Mouse (Mus musculus) splenic B cell, adult 2 months (primary cell): Measurements from ENCODE around the gene Vta1.
A peak's percentile ranks its signal among the peaks of the same experiment; 100 is the strongest.

Source experiments
- DNase-seq: peaks from one replicate; pipeline ENCODE4 v3.0.0-alpha.2; 2011; ENCODE audit warnings: low read depth, low spot score
- H3K27me3 ChIP-seq: 2 replicates; pipeline ENCODE4 v1.6.1; 2012; ENCODE audit warnings: mild to moderate bottlenecking, low read length, moderate library complexity, mixed read lengths; ENCODE audit not compliant: control insufficient read depth, poor library complexity, insufficient read depth, severe bottlenecking
- H3K36me3 ChIP-seq: 2 replicates; pipeline ENCODE4 v1.6.1; 2012; ENCODE audit warnings: mild to moderate bottlenecking, low read length, moderate library complexity, mixed read lengths; ENCODE audit not compliant: control insufficient read depth, poor library complexity, insufficient read depth, severe bottlenecking

Gene Vta1

DNA sequence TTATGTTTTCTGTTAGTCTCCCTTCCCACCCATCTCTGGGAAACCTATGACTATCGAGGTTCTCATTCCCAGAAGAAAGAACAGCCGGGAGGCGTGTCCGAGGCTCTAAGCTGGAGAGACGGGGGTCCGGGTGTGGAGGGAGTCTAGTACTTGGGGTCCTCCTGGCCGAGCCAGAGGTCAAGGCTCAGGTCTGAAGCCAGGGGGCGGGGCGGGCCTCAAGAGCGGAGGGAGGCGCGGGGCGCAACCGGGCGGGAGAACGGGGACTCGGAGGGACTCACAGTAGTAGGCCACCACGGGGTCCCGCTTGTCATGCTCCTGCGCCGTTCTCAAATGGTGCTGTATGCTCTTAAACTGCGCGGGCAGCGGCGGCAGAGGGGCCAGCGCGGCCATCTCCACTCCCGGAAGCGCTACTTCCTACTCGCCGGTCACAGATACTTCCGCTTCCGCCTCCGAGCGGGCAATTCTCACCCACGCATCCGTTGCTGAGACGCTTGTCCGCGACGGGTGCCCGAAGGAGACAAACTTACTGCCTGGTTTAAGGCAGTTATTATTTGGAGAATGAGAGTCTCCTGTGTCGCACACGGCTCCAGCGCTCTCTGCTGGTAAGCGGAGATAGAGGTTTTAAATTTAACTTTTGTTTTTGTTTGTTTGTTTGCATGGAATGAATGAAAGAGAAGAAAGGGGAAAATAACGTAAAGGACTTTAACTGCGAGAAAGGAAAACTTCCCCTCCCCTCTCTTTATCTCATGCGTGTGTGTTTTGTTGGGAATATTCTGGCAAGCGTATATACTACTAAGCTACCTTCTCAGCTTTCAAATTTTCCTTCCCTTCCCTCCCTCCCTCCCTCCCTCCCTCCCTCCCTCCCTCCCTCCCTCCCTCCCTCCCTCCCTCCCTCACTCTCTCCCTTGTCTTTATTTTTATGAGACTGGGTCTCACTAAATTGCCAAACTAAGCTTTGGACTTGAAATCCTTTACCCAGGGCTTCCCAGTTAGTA, at the start of gene Vta1, which contains the start of gene Nmbr:
Gene Vta1, minus strand, starts transcription at position 489 of the 995 bp plus-strand sequence.
Gene Nmbr, plus strand, starts transcription at position 520 of the 995 bp plus-strand sequence.
- Histone ChIP-seq H3K36me3 (no peaks in the 10 kb centered on the region), H3K27me3 (no peaks in the 10 kb centered on the region)
- peak; percentile 98 for DNase-seq

DNA sequence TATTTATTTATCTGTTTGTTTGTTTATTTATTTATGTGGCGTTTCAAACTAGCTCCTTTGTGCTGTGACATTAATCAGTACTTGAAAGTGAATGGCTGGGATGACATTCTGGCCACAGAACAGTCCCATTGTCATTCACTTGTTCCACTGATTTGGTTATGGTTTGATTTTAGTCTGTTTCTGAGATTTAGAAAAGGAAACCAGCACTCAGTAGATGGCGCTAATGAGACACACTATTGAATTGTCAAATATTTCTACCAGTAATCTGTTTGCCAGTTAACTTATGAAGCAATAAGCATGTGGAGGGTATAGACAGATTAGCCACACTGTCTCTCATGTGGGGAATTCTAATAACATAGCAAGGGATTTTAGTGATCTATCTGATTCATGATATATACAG, 28.9 kb upstream of the Vta1 start:
- peak; percentile 35 for DNase-seq
- H3K36me3 ChIP-seq, result no peaks in the 10 kb centered on the region
- no peaks in the 10 kb centered on the region for H3K27me3 ChIP-seq

DNA sequence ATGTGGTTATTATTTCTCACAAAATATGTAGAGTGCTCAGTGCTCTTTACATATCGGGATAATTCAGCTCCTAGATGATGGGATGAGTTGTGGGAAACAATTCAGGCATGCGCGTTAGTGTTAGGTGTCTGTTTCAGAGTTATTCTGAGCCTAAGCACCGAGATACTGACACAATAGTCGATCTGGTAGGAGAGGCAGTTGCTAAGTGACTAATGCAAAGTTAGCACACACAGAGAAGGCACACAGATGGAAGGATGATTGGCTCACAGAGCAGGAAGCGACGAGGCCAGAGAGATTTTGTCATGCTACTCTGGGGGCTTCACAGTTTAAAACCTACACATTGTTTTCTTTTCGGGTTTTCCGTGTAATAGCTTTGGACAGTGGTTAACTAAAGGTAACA, 20.3 kb upstream of the Vta1 start:
- DNase-seq, result no peak
- no peaks in the 10 kb centered on the region for H3K27me3 ChIP-seq
- H3K36me3 ChIP-seq, result no peaks in the 10 kb centered on the region

DNA sequence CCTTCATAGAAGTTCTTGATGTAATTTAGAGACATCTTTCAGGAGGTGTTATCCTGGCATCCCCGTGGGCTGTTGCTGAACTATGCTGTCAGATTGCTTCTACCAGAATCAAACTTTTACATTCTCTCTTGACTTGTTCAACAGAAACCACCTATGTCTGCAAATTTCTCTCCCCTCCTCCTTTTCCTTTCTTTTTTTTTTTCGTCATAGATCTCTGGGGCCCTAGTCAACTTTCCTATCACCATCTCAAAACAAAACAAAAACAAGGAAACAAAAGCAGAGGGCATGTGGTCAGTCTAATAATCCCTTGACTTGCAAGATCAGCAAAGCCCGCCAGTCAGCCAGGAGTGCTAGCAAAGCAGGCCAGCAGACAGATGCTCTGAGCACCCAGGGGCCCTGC, 12.8 kb upstream of the Vta1 start, which contains the start of gene Gje1:
Gene Gje1, minus strand, starts transcription at position 101 of the 400 bp plus-strand sequence.
- Histone ChIP-seq H3K36me3 (no peaks in the 10 kb centered on the region), H3K27me3 (no peaks in the 10 kb centered on the region)
- no peak for DNase-seq

DNA sequence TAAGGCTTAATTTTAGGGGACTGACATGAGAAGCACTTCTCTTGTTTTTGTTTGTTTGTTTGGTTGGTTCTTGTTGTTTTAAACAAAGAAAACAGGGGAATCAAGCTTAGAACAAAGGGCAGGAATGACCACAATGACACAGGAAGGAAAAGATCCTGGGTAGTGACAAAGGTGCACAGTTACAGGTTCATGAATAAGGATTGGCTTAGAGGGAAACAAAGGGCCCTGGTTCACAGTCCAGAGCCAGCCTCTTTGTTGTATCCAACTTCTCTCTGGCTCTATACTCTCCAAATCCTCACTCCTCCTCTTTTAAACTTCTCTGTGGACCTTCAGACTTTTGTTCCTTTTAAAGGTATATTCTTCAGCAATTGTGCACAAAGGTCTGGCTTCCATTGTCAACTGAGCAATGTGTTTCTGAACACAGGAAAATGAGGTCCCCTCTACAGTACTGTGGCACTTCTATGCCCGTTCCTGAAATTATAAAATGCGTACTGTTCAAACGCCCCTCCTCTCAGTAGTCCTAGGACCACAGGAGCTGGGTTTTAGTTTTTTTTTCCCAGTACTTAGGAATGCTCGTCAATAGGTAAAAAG, 1.4 kb downstream of the Vta1 start:
- Histone ChIP-seq H3K36me3 (no peaks in the 10 kb centered on the region), H3K27me3 (no peaks in the 10 kb centered on the region)
- no peak for DNase-seq

DNA sequence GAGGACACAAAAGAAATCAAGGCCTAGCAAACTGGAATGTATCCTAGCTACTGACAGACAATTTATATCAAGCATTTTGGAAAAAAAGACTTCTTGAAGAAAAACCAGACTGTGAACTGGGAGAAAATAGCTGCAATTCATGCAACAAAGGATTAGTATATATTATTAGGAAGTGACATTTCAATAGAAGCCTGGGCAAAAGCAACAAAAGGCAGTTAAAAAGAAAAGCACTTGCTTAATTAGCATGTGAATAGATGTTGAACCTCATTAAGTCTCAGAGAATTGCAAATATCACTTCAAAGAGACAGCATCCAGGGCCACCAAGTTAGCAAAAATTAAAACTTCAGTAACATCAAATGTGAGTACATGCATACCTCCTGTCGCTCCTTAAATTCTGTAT, 2.1 kb downstream of the Vta1 start:
- Histone ChIP-seq H3K27me3 (no peaks in the 10 kb centered on the region), H3K36me3 (no peaks in the 10 kb centered on the region)
- DNase-seq, result no peak

DNA sequence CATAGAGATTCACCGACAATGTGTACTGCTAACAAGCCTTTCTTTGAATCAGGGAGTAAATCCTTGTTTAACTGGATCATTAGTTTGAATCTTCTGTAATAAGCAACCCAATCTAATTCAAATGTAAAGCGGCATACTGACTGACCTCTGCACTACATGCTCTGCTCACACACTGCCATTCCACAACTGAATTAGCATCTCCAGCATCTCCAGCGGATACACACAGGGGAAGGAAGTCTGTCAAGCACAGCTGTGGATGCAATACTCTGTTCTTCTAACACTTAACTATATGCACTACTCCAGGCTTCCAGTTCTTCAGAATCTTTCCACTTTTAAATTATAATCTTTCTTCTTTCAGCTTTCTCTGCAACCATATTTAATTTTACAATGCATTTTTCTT, 15.0 kb downstream of the Vta1 start:
- no peaks in the 10 kb centered on the region; the same call in 1 of the 2 replicates for H3K36me3 ChIP-seq
- DNase-seq, result no peak
- no peaks in the 10 kb centered on the region for H3K27me3 ChIP-seq

DNA sequence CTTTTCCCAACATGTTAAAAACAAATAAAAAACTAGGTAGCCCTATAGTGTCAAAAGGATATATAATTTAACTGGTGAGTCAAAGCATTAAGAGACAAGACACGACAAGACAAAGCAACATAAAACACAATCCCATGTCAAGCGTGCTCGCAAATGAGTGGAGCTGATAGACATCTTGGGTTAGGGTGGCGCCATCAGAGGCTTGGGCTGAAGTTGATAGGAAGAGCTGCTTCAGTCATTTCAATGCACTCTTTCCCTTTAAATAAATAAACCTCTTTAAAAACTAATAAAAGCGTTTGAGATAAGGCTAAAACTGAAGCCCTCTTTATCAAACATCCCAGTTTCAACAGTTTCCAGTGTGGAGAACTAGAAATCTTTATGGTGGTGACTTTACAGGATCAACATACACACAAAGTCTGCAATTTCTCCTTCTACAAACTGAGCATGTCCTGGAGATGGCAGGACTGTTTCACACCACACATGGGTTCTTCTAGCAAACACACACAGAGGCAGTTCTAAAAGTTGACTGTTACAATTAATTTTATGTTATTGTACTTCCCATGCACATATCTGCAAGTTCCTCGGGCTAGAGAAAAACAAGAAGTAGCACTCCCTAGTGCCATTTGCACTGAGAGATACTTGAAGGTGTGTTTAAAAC, 16.4 kb downstream of the Vta1 start:
- Histone ChIP-seq H3K27me3 (no peaks in the 10 kb centered on the region), H3K36me3 (no peaks in the 10 kb centered on the region; the same call in 1 of the 2 replicates)
- no peak for DNase-seq

DNA sequence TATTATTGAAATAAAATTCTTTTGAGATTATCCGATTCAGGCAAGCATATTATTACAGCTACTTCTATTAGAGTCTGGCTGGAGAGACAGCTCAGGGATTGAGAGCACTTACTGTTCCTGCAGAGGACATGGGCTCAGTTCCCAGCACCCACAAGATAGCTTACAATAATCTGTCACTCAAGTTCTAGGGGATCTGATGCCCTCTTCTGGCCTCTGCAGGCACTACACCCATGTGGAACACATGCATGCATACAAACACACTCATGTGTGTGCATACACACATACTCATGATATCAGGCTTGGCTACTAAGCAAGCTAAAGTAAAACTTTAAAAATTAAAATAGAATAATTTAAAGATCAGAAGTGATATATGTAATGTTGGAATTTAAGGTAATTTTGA, 19.7 kb downstream of the Vta1 start:
- Histone ChIP-seq H3K36me3 (no peaks in the 10 kb centered on the region; the same call in 1 of the 2 replicates), H3K27me3 (no peaks in the 10 kb centered on the region)
- DNase-seq, result peak; percentile 8

DNA sequence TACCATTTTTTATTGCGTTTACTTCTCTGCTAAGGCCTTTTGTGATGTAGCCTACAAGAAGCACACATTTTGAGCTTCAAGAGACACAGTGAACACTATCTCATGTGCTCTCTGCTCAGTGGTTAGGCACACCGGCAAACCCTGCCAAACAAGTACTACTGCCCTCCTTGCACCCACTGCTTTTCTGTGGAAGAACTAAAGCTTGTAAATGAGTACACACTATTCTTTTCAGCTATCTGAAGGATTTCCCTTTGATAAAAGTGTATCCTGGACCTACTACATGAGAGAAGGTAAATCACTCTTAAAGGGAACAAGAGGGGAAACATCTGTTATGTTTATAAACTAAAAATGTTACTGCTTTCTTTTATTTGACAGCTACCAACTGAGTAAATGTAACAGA, 39.2 kb downstream of the Vta1 start:
- no peaks in the 10 kb centered on the region for H3K27me3 ChIP-seq
- no peak for DNase-seq
- H3K36me3 ChIP-seq, result peaks cover 5% of the 10 kb centered on the region

DNA sequence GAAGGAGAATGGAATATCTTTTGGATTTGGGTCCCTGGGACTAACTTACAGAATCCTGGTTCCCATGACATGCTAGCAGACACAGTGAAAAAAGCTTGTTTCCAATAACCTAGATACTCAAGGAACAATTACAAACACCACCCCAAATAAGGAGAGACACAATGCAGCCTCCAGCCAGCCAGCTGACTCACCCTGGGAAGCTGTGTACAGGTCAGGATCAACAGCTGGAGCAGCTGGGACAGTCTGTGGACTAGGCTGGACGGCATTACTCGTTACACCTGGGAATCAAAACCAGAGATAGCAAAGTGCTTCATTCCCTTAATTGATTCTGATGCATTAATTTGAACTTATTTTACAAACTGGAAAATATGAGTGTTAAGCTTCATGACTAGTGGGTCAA, 44.5 kb downstream of the Vta1 start:
- DNase-seq, result no peak
- H3K36me3 ChIP-seq, result peaks cover 3% of the 10 kb centered on the region; the same call in 1 of the 2 replicates
- H3K27me3 ChIP-seq, result no peaks in the 10 kb centered on the region

DNA sequence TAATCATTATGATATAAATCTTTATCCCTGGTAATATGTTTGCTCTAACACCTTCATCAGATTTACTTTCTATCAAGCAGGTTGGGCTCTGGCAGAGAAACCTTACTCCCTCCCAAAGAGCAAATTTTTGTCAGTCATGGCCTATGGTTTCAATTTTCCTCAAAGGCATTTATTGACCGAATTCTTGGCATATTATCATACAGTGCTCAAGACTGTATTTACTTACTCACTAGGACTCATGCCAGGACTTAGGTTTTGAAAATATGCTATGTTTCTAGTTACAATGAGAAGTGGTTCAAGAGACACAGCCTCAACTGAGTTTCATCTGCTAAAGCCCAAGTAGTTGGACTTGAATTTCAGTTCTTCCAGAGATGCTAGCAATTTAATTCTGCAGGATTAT, 65.7 kb downstream of the Vta1 start:
- Histone ChIP-seq H3K27me3 (no peaks in the 10 kb centered on the region), H3K36me3 (no peaks in the 10 kb centered on the region)
- DNase-seq, result no peak

DNA sequence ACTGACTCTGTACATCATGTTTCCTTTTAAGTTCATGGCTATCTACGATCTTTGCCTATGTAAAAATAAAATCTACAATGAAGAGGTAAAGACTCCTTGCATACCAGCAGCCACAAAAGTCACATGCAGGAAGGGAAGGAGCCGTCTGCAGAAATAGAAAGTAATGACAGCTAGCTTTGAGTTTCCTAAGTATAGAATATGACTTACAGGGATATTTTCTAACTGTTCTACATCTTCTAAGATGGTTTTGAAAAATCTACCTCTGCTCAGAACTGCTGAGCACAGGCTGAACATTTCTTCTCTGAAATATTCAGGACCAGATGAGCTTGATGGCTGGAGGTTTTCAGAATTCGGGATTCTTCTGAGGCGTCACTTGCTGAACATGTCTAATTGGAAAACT, 66.3 kb downstream of the Vta1 start:
- H3K27me3 ChIP-seq, result no peaks in the 10 kb centered on the region
- no peak for DNase-seq
- H3K36me3 ChIP-seq, result no peaks in the 10 kb centered on the region

DNA sequence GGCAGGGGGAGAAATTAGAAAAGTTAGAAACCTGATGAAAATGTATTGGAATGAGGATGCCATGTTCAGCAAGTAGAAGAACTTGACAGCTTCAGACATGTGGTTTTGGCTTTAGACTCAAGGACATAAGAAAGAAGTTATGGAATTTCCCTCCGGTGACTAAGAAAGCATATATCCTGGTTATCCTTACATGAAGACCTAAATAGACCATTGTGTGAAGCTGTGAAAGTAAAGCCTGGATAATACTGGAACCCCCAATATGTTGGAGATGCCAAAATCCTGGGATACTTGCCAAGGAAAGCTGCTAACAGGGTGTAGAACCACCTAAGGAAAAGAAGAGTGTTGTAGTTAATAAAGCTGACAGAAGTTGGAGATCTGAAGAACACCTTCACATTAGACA, 79.7 kb downstream of the Vta1 start:
- DNase-seq, result no peak
- Histone ChIP-seq H3K27me3 (no peaks in the 10 kb centered on the region), H3K36me3 (no peaks in the 10 kb centered on the region)

DNA sequence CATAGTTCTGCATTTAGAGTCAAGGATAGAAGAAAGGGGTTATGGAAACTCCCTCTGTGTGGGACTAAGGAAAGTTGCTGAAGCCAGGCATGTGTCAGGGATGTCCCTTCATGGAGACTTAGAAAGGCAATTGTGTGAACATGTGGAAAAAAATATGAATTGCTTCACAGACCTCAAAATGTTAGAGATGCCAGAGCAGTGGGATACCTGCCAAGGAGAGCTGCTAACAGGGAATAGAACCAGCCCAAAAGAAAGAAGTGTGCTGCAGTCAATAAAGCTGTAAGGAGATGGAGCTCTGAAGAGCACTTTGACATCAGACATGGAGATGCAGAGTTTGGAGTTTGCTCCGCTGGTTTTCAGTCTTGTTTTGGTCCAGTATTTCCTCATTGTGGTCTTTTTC, 86.2 kb downstream of the Vta1 start:
- no peak for DNase-seq
- Histone ChIP-seq H3K27me3 (no peaks in the 10 kb centered on the region), H3K36me3 (no peaks in the 10 kb centered on the region)
